Mouse (Mus musculus): ENCODE data around the gene Fbln1. TPM values are rescaled to one million over a fixed set of nuclear protein-coding genes. Genes with fewer than 3 reads are reported as not detected.
A peak's percentile ranks its signal among the peaks of the same experiment; 100 is the strongest.
"Not testable (repeated sequence)": the region's sequence is repeated elsewhere in the genome, so short reads cannot be mapped to it uniquely, and the experiment has no call there.

Fbln1 gene
- total and polyA plus RNA-seq, 2 experiments from 2014 or later = 50.9 to 60.3 TPM

- Histone ChIP-seq H3K36me3 (ENCODE audit: insufficient read depth) (no peaks in the 10 kb centered on the region), H3K4me2 (ENCODE audit: low read depth) (no peak overlapping the region), H3K9me3 (ENCODE audit: low read length) (no peaks in the 10 kb centered on the region), H3K27me3 (ENCODE audit: insufficient read depth, low read length) (no peaks in the 10 kb centered on the region), H3K4me3 (ENCODE audit: low read depth, low read length) (no peak overlapping the region), H3K27ac (ENCODE audit: low read depth, low read length) (no peak overlapping the region), H3K4me1 (ENCODE audit: insufficient read depth) (no peaks in the 10 kb centered on the region), H3K9ac (no peak overlapping the region)
- no peak for ATAC-seq
- TF ChIP-seq CTCF (IDR thresholded peaks at IDR 0.05; ENCODE audit: low read depth) = no peak
- no peak for DNase-seq
- WGBS = 82% methylated on average over 11 of the region's 11 CpGs
These were observed 114.3 kb downstream of the Fbln1 start for GRCm38 (mm10) chr15:85319924-85320668.

- Histone ChIP-seq H3K9me3 (ENCODE audit: low read length) (no peaks in the 10 kb centered on the region), H3K9ac (no peak overlapping the region), H3K27ac (ENCODE audit: low read depth, low read length) (no peak overlapping the region), H3K36me3 (ENCODE audit: insufficient read depth) (no peaks in the 10 kb centered on the region), H3K4me2 (ENCODE audit: low read depth) (no peak overlapping the region), H3K4me1 (ENCODE audit: insufficient read depth) (no peaks in the 10 kb centered on the region), H3K4me3 (ENCODE audit: low read depth, low read length) (no peak overlapping the region), H3K27me3 (ENCODE audit: insufficient read depth, low read length) (no peaks in the 10 kb centered on the region)
- 88% methylated on average over 4 of the region's 4 CpGs for WGBS
- ATAC-seq (no peak), DNase-seq (no peak)
- no peak for TF ChIP-seq CTCF (IDR thresholded peaks at IDR 0.05; ENCODE audit: low read depth)
These were observed 117.5 kb downstream of the Fbln1 start for GRCm38 (mm10) chr15:85323214-85323613.

- H3K27ac ChIP-seq (ENCODE audit: low read depth, low read length) = no peak overlapping the region
- ATAC-seq = no peak
- 93% methylated on average over 1 of the region's 1 CpGs for WGBS
- no peak overlapping the region for H3K9ac ChIP-seq
- DNase-seq = no peak
- H3K27me3 ChIP-seq (ENCODE audit: insufficient read depth, low read length) = no peaks in the 10 kb centered on the region
- H3K4me1 ChIP-seq (ENCODE audit: insufficient read depth) = no peaks in the 10 kb centered on the region
- no peaks in the 10 kb centered on the region for H3K36me3 ChIP-seq (ENCODE audit: insufficient read depth)
- no peaks in the 10 kb centered on the region for H3K9me3 ChIP-seq (ENCODE audit: low read length)
- no peak overlapping the region for H3K4me2 ChIP-seq (ENCODE audit: low read depth)
- TF ChIP-seq CTCF (IDR thresholded peaks at IDR 0.05; ENCODE audit: low read depth) = no peak
- H3K4me3 ChIP-seq (ENCODE audit: low read depth, low read length) = no peak overlapping the region
These were observed 118.7 kb downstream of the Fbln1 start for GRCm38 (mm10) chr15:85324426-85324825.

- ATAC-seq = no peak
- H3K27ac ChIP-seq (ENCODE audit: low read depth, low read length) = no peak overlapping the region
- H3K9ac ChIP-seq = no peak overlapping the region
- H3K36me3 ChIP-seq (ENCODE audit: insufficient read depth) = no peaks in the 10 kb centered on the region
- no peak for DNase-seq
- H3K9me3 ChIP-seq (ENCODE audit: low read length) = no peaks in the 10 kb centered on the region
- no peaks in the 10 kb centered on the region for H3K27me3 ChIP-seq (ENCODE audit: insufficient read depth, low read length)
- H3K4me3 ChIP-seq (ENCODE audit: low read depth, low read length) = no peak overlapping the region
- 60% methylated on average over 11 of the region's 11 CpGs for WGBS
- H3K4me1 ChIP-seq (ENCODE audit: insufficient read depth) = no peaks in the 10 kb centered on the region
- no peak for TF ChIP-seq CTCF (IDR thresholded peaks at IDR 0.05; ENCODE audit: low read depth)
- H3K4me2 ChIP-seq (ENCODE audit: low read depth) = no peak overlapping the region
These were observed 122.1 kb downstream of the Fbln1 start for GRCm38 (mm10) chr15:85327808-85328207.

GRCm38 (mm10) chr15:85328455-85328854 is 122.7 kb downstream of the Fbln1 start:
- not testable (repeated sequence) for H3K27me3 ChIP-seq (ENCODE audit: insufficient read depth, low read length); H3K27ac ChIP-seq (ENCODE audit: low read depth, low read length); H3K9ac ChIP-seq; DNase-seq; H3K36me3 ChIP-seq (ENCODE audit: insufficient read depth); H3K9me3 ChIP-seq (ENCODE audit: low read length); H3K4me3 ChIP-seq (ENCODE audit: low read depth, low read length); H3K4me1 ChIP-seq (ENCODE audit: insufficient read depth); H3K4me2 ChIP-seq (ENCODE audit: low read depth); ATAC-seq
- TF ChIP-seq CTCF (IDR thresholded peaks at IDR 0.05; ENCODE audit: low read depth) = peak; percentile 55
- WGBS = 77% methylated on average over 2 of the region's 2 CpGs

- H3K36me3 ChIP-seq (ENCODE audit: insufficient read depth) = no peaks in the 10 kb centered on the region
These were observed 123.3 kb downstream of the Fbln1 start for GRCm38 (mm10) chr15:85329096-85329495.

GRCm38 (mm10) chr15:85330024-85330423 is 124.3 kb downstream of the Fbln1 start:
- no peak for TF ChIP-seq CTCF (IDR thresholded peaks at IDR 0.05; ENCODE audit: low read depth)
- Histone ChIP-seq H3K27ac (ENCODE audit: low read depth, low read length) (no peak overlapping the region), H3K36me3 (ENCODE audit: insufficient read depth) (no peaks in the 10 kb centered on the region), H3K4me2 (ENCODE audit: low read depth) (no peak overlapping the region), H3K9me3 (ENCODE audit: low read length) (no peaks in the 10 kb centered on the region), H3K9ac (no peak overlapping the region), H3K4me3 (ENCODE audit: low read depth, low read length) (no peak overlapping the region), H3K4me1 (ENCODE audit: insufficient read depth) (no peaks in the 10 kb centered on the region), H3K27me3 (ENCODE audit: insufficient read depth, low read length) (no peaks in the 10 kb centered on the region)
- WGBS = 84% methylated on average over 6 of the region's 6 CpGs
- ATAC-seq = no peak
- no peak for DNase-seq

More at GRCm38 (mm10) chr15:85329096-85329495, 123.3 kb downstream of the Fbln1 start:
- no peak overlapping the region for H3K9ac ChIP-seq
- H3K4me3 ChIP-seq (ENCODE audit: low read depth, low read length) = no peak overlapping the region
- no peak for ATAC-seq
- no peaks in the 10 kb centered on the region for H3K4me1 ChIP-seq (ENCODE audit: insufficient read depth)
- H3K27ac ChIP-seq (ENCODE audit: low read depth, low read length) = no peak overlapping the region
- 98% methylated on average over 5 of the region's 5 CpGs for WGBS
- H3K4me2 ChIP-seq (ENCODE audit: low read depth) = no peak overlapping the region
- H3K9me3 ChIP-seq (ENCODE audit: low read length) = no peaks in the 10 kb centered on the region
- TF ChIP-seq CTCF (IDR thresholded peaks at IDR 0.05; ENCODE audit: low read depth) = no peak
- H3K27me3 ChIP-seq (ENCODE audit: insufficient read depth, low read length) = no peaks in the 10 kb centered on the region
- no peak for DNase-seq

GRCm38 (mm10) chr15:85333511-85333910 is 127.8 kb downstream of the Fbln1 start:
- not testable (repeated sequence) for H3K27ac ChIP-seq (ENCODE audit: low read depth, low read length); H3K4me3 ChIP-seq (ENCODE audit: low read depth, low read length); H3K27me3 ChIP-seq (ENCODE audit: insufficient read depth, low read length); H3K9me3 ChIP-seq (ENCODE audit: low read length); H3K9ac ChIP-seq; H3K4me2 ChIP-seq (ENCODE audit: low read depth); ATAC-seq; DNase-seq; H3K36me3 ChIP-seq (ENCODE audit: insufficient read depth)
- peaks cover 14% of the 10 kb centered on the region for H3K4me1 ChIP-seq (ENCODE audit: insufficient read depth)
- 85% methylated on average over 6 of the region's 6 CpGs for WGBS
